Mouse (Mus musculus) CH12.LX (cell line): ENCODE measurements around the gene Dand5. TPM values are rescaled to one million over a fixed set of nuclear protein-coding genes. Genes with fewer than 3 reads are reported as not detected.

Experiments
- DNase-seq: peaks from one replicate; pipeline ENCODE4 v3.0.0-alpha.2; 2013; ENCODE audit errors: extremely low read depth
- H3K27ac ChIP-seq: 2 replicates; pipeline ENCODE4 v1.5.1; 2012; ENCODE audit warnings: low read depth, mild to moderate bottlenecking, control low read depth, moderate library complexity; ENCODE audit not compliant: insufficient read depth
- H3K27me3 ChIP-seq: replicated peaks from 2 replicates; pipeline ENCODE3; 2012; ENCODE audit warnings: inconsistent platforms
- H3K36me3 ChIP-seq, 2 experiments: replicated peaks in 1 of 2; 2 replicates each; pipeline versions ENCODE3 to v1.6.1; 2012; ENCODE audit warnings: inconsistent platforms in 1 of 2, low read length in 1 of 2, mild to moderate bottlenecking in 1 of 2, mixed read lengths in 1 of 2, moderate library complexity in 1 of 2; ENCODE audit not compliant: control insufficient read depth in 1 of 2, insufficient read depth in 1 of 2
- H3K4me1 ChIP-seq, 2 experiments: 2 replicates each; pipeline ENCODE4 v1.6.1; 2012; ENCODE audit warnings: inconsistent platforms in 1 of 2, moderate library complexity in 1 of 2; ENCODE audit not compliant: insufficient read depth in 2 of 2, control insufficient read depth in 1 of 2
- H3K4me2 ChIP-seq: 2 replicates; pipeline ENCODE4 v1.6.1; 2012; ENCODE audit warnings: low read depth, mild to moderate bottlenecking, control low read depth; ENCODE audit not compliant: poor library complexity, insufficient read depth, severe bottlenecking
- H3K4me3 ChIP-seq, 3 experiments: fragments of 150-350 bp in 1 of 3; sonication (generic) in 1 of 3; replicated peaks in 1 of 3; 2 replicates each; pipeline versions ENCODE3 to v1.5.1; 2011 to 2012; ENCODE audit warnings: low read depth in 2 of 3, low read length in 2 of 3, mild to moderate bottlenecking in 2 of 3, moderate library complexity in 2 of 3, control low read depth in 1 of 3, improper control_type of control experiment in 1 of 3, inconsistent platforms in 1 of 3, mixed read lengths in 1 of 3; ENCODE audit not compliant: poor library complexity in 1 of 3
- H3K79me2 ChIP-seq: replicated peaks from 2 replicates; pipeline ENCODE4 v1.6.1; 2012; ENCODE audit warnings: mild to moderate bottlenecking, moderate library complexity; ENCODE audit not compliant: control insufficient read depth, poor library complexity, insufficient read depth, severe bottlenecking; ENCODE audit errors: extremely low read depth
- H3K9ac ChIP-seq: 2 replicates; pipeline ENCODE4 v1.6.1; 2012; ENCODE audit warnings: low read depth, mild to moderate bottlenecking, control low read depth, moderate library complexity; ENCODE audit not compliant: insufficient read depth
- H3K9me3 ChIP-seq: replicated peaks from 2 replicates; pipeline ENCODE3; 2012; ENCODE audit warnings: low read length, inconsistent platforms, mixed read lengths
- BHLHE40 ChIP-seq: IDR thresholded peaks from 2 replicates; pipeline ENCODE4 v1.6.1; 2011; ENCODE audit warnings: mild to moderate bottlenecking, low read depth, low read length, improper control_type of control experiment
- CHD1 ChIP-seq: IDR thresholded peaks from 2 replicates; pipeline ENCODE4 v1.6.1; 2012; ENCODE audit warnings: low read depth, low read length, improper control_type of control experiment, inconsistent platforms
- CHD2 ChIP-seq: IDR thresholded peaks from 2 replicates; pipeline ENCODE4 v1.6.1; 2011; ENCODE audit warnings: low read length, improper control_type of control experiment
- CTCF ChIP-seq, 2 experiments: IDR thresholded peaks in 1 of 2; conservative IDR thresholded peaks in 1 of 2; 2 replicates each; pipeline ENCODE4 v1.5.1; 2011 to 2012; ENCODE audit warnings: low read depth in 2 of 2, low read length in 2 of 2, improper control_type of control experiment in 1 of 2, inconsistent platforms in 1 of 2, mild to moderate bottlenecking in 1 of 2, moderate library complexity in 1 of 2
- E2F4 ChIP-seq: IDR thresholded peaks from 2 replicates; pipeline ENCODE4 v1.6.1; 2011; ENCODE audit warnings: low read depth, low read length, improper control_type of control experiment; ENCODE audit not compliant: insufficient replicate concordance
- EP300 ChIP-seq: IDR thresholded peaks from 2 replicates; pipeline ENCODE4 v1.6.1; 2011; ENCODE audit warnings: low read length, improper control_type of control experiment
- ETS1 ChIP-seq: conservative IDR thresholded peaks from 2 replicates; pipeline ENCODE4 v1.6.1; 2012; ENCODE audit warnings: low read depth, mild to moderate bottlenecking, inconsistent platforms, low read length, improper control_type of control experiment, moderate library complexity
- HCFC1 ChIP-seq: IDR thresholded peaks from 2 replicates; pipeline ENCODE4 v1.6.1; 2012; ENCODE audit warnings: low read depth, mild to moderate bottlenecking, inconsistent platforms, low read length, improper control_type of control experiment
- JUN ChIP-seq: IDR thresholded peaks from 2 replicates; pipeline ENCODE4 v1.6.1; 2011; ENCODE audit warnings: low read depth, mild to moderate bottlenecking, low read length, improper control_type of control experiment, moderate library complexity; ENCODE audit not compliant: insufficient read depth
- JUND ChIP-seq: conservative IDR thresholded peaks from 2 replicates; pipeline ENCODE4 v1.6.1; 2011; ENCODE audit warnings: low read depth, low read length, improper control_type of control experiment
- KAT2A ChIP-seq: IDR thresholded peaks from 2 replicates; pipeline ENCODE4 v1.6.1; 2012; ENCODE audit warnings: low read length, improper control_type of control experiment, inconsistent platforms; ENCODE audit not compliant: insufficient replicate concordance
- MAZ ChIP-seq: IDR thresholded peaks from 2 replicates; pipeline ENCODE4 v1.6.1; 2012; ENCODE audit warnings: low read depth, mild to moderate bottlenecking, inconsistent platforms, low read length, improper control_type of control experiment, moderate library complexity
- MEF2A ChIP-seq: IDR thresholded peaks from 2 replicates; pipeline ENCODE4 v1.6.1; 2014; ENCODE audit warnings: low read depth, mild to moderate bottlenecking, inconsistent platforms, low read length, improper control_type of control experiment, borderline replicate concordance
- MXI1 ChIP-seq: IDR thresholded peaks from 2 replicates; pipeline ENCODE4 v1.6.1; 2011; ENCODE audit warnings: mild to moderate bottlenecking, low read depth, low read length, improper control_type of control experiment
- MYC ChIP-seq: IDR thresholded peaks from 2 replicates; pipeline ENCODE4 v1.6.1; 2011; ENCODE audit warnings: low read depth, mild to moderate bottlenecking, improper control_type of control experiment, low read length
- NELFE ChIP-seq: IDR thresholded peaks from 2 replicates; pipeline ENCODE4 v1.6.1; 2011; ENCODE audit warnings: low read depth, low read length, improper control_type of control experiment
- NRF1 ChIP-seq: IDR thresholded peaks from 2 replicates; pipeline ENCODE4 v1.6.1; 2014; ENCODE audit warnings: low read depth, mild to moderate bottlenecking, inconsistent platforms, low read length, improper control_type of control experiment, moderate library complexity
- POLR2A ChIP-seq: IDR thresholded peaks from 2 replicates; pipeline ENCODE4 v1.6.1; 2011; ENCODE audit warnings: low read depth, mild to moderate bottlenecking, improper control_type of control experiment, low read length
- POLR2AphosphoS2 ChIP-seq: IDR thresholded peaks from 2 replicates; pipeline ENCODE4 v1.6.1; 2011; ENCODE audit warnings: low read depth, low read length, improper control_type of control experiment
- RCOR1 ChIP-seq: conservative IDR thresholded peaks from 2 replicates; pipeline ENCODE4 v1.6.1; 2012; ENCODE audit warnings: low read depth, mild to moderate bottlenecking, inconsistent platforms, low read length, improper control_type of control experiment
- SIN3A ChIP-seq: IDR thresholded peaks from 2 replicates; pipeline ENCODE4 v1.6.1; 2012; ENCODE audit warnings: low read length, improper control_type of control experiment, inconsistent platforms
- SMC3 ChIP-seq: IDR thresholded peaks from 2 replicates; pipeline ENCODE4 v1.6.1; 2011; ENCODE audit warnings: low read depth, low read length, improper control_type of control experiment
- TBP ChIP-seq: conservative IDR thresholded peaks from 2 replicates; pipeline ENCODE4 v1.6.1; 2011; ENCODE audit warnings: low read depth, low read length, improper control_type of control experiment
- TCF12 ChIP-seq: IDR thresholded peaks from 2 replicates; pipeline ENCODE4 v1.6.1; 2014; ENCODE audit warnings: low read depth, mild to moderate bottlenecking, inconsistent platforms, low read length, improper control_type of control experiment
- UBTF ChIP-seq: IDR thresholded peaks from 2 replicates; pipeline ENCODE4 v1.6.1; 2012; ENCODE audit warnings: low read depth, mild to moderate bottlenecking, inconsistent platforms, low read length, improper control_type of control experiment, moderate library complexity
- USF2 ChIP-seq: conservative IDR thresholded peaks from 2 replicates; pipeline ENCODE4 v1.6.1; 2011; ENCODE audit warnings: low read depth, low read length, improper control_type of control experiment
- ZC3H11A ChIP-seq: IDR thresholded peaks from 2 replicates; pipeline ENCODE4 v1.6.1; 2012; ENCODE audit warnings: low read depth, mild to moderate bottlenecking, inconsistent platforms, low read length, improper control_type of control experiment
- ZKSCAN1 ChIP-seq: IDR thresholded peaks from 2 replicates; pipeline ENCODE4 v1.6.1; 2012; ENCODE audit warnings: low read depth, inconsistent platforms, low read length, improper control_type of control experiment, borderline replicate concordance
- dilution Hi-C: fragments of 300-500 bp; cut with MboI; formaldehyde crosslinking; loops from 2 replicates; pipeline ENCODE4 v1.14.3; 2020; ENCODE audit warnings: low sequenced_read_pairs; ENCODE audit not compliant: extremely low pct_unique_long_range_greater_than_20kb, extremely low pct_ligation_motif_present
- in situ Hi-C: fragments of 300-500 bp; cut with MboI; formaldehyde crosslinking; loops from 3 replicates; pipeline ENCODE4 v1.14.3; 2019; ENCODE audit warnings: low sequenced_read_pairs, low pct_ligation_motif_present, low pct_unique_long_range_greater_than_20kb, mixed read lengths
- polyA plus RNA-seq: library from polyadenylated mRNA; unstranded; fragments of >175 nt; gene quantifications from 2 replicates; pipeline ENCODE4 v1.2.1, GENCODE M21; 2012; ENCODE audit warnings: low read depth; ENCODE audit not compliant: insufficient read length
- total RNA-seq, 2 experiments: library from RNA; depleted of rRNA; stranded (reverse); fragments of 300-350 nt in 1 of 2; fragments of >200 nt in 1 of 2; gene quantifications; 2 replicates each; pipeline ENCODE4 v1.2.3; 2012 to 2014

The Dand5 gene
- total and polyA plus RNA-seq, 3 experiments: 1.4 to 1.7 (median 1.5) TPM

DNA sequence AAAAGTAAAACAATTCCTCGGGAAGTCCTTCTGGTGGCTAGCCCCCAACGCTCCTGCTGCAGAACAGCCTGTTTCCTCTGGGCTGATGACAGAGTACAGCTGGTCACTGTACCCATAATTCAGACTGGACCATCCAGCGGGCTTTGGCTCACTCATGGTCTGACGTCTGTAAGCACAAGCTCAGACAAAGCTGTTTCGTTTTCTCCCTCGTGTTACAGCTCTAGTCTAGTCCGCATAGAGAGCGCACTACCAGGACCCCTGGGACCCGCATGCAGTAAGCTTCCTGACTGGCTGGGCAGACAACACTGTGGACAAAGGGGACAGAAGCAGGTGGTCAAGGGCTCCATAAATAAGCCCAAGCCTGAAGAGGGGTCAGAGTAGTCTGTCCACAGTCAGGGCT, 56.2 kb downstream of the Dand5 start:
- Histone ChIP-seq H3K9me3 (no peaks in the 10 kb centered on the region), H3K4me3 (no peak overlapping the region), H3K9ac (no peak overlapping the region), H3K79me2 (no peaks in the 10 kb centered on the region), H3K27me3 (peaks cover 81% of the 10 kb centered on the region), H3K36me3 (no peaks in the 10 kb centered on the region), H3K4me2 (no peak overlapping the region), H3K4me1 (no peaks in the 10 kb centered on the region), H3K27ac (no peak overlapping the region)
- in situ Hi-C loops (no loop called here), dilution Hi-C loops (no loop called here)
- no peak for DNase-seq
- TF ChIP-seq TBP: no peak
- no peak for TF ChIP-seq ZC3H11A
- no peak for TF ChIP-seq HCFC1
- TF ChIP-seq CHD1: no peak
- TF ChIP-seq EP300: no peak
- TF ChIP-seq BHLHE40: no peak
- TF ChIP-seq JUN: no peak
- no peak for TF ChIP-seq SMC3
- no peak for TF ChIP-seq POLR2A
- no peak for TF ChIP-seq UBTF
- TF ChIP-seq CHD2: no peak
- no peak for TF ChIP-seq MAZ
- no peak for TF ChIP-seq RCOR1
- no peak for TF ChIP-seq MXI1
- no peak for TF ChIP-seq ZKSCAN1
- no peak for TF ChIP-seq TCF12
- no peak for TF ChIP-seq USF2
- TF ChIP-seq NRF1: no peak
- TF ChIP-seq E2F4: no peak

DNA sequence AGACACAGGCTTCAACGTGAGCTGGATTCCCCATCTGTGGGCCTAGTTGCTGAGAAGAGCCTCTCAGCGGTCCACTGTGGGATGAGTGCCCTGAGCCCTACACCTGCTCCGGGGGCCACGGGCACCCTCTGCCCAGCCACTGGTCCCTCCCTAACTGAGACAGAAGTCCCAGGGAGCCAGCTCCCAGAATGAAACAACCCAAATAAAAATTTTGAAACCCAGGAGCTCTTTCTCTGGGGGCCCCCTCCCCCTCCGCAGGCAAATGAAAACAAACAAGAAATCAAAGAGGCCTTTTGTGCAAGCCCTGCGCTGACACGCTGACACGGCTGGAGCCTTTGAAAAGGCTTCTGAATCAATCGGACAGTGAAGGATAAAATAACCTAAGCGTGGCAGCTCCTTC, 57.0 kb downstream of the Dand5 start:
- no peak overlapping the region for H3K9ac ChIP-seq
- H3K27me3 ChIP-seq: peaks cover 83% of the 10 kb centered on the region
- peaks cover 2 to 6% of the 10 kb centered on the region in 2 experiments; a peak in 3 of 4 replicates for H3K4me1 ChIP-seq
- no peaks in the 10 kb centered on the region for H3K36me3 ChIP-seq
- no peak overlapping the region for H3K4me2 ChIP-seq
- dilution Hi-C loops: no loop called here
- H3K4me3 ChIP-seq: no peak overlapping the region
- H3K27ac ChIP-seq: no peak overlapping the region
- DNase-seq: no peak
- no peaks in the 10 kb centered on the region for H3K9me3 ChIP-seq
- in situ Hi-C loops: no loop called here
- H3K79me2 ChIP-seq: no peaks in the 10 kb centered on the region
- TF ChIP-seq NELFE: no peak
- TF ChIP-seq KAT2A: no peak
- no peak for TF ChIP-seq BHLHE40
- TF ChIP-seq MEF2A: no peak
- TF ChIP-seq CHD1: no peak
- no peak for TF ChIP-seq ETS1
- no peak for TF ChIP-seq CHD2
- TF ChIP-seq POLR2AphosphoS2: no peak
- TF ChIP-seq ZC3H11A: no peak
- no peak for TF ChIP-seq TCF12
- no peak for TF ChIP-seq SIN3A
- TF ChIP-seq MYC: no peak
- TF ChIP-seq CTCF (conservative IDR thresholded peaks at IDR 0.05 in 1 of 2, IDR thresholded peaks at IDR 0.05 in 1 of 2; ENCODE audit: low read depth in 2 of 2, low read length in 2 of 2): no peak
- no peak for TF ChIP-seq NRF1
- no peak for TF ChIP-seq JUND
- TF ChIP-seq MXI1: no peak
- TF ChIP-seq ZKSCAN1: no peak
- no peak for TF ChIP-seq E2F4
